Mouse (Mus musculus) testis, adult 2 months (tissue): ENCODE measurements around the gene Mfsd4b5. TPM values are rescaled to one million over a fixed set of nuclear protein-coding genes. Genes with fewer than 3 reads are reported as not detected.

ENCODE experiments used
- H3K27ac ChIP-seq: fragments of 200-500 bp; 2 replicates; pipeline ENCODE4 v1.5.1; 2012; ENCODE audit warnings: low read depth, low read length; ENCODE audit not compliant: control insufficient read depth, insufficient read depth
- H3K27me3 ChIP-seq: fragments of 200-500 bp; 2 replicates; pipeline ENCODE4 v1.6.1; 2012; ENCODE audit warnings: mild to moderate bottlenecking, low read length, moderate library complexity; ENCODE audit not compliant: control insufficient read depth, insufficient read depth
- H3K36me3 ChIP-seq: fragments of 200-500 bp; 2 replicates; pipeline ENCODE4 v1.6.1; 2012; ENCODE audit warnings: mild to moderate bottlenecking, low read length; ENCODE audit not compliant: control insufficient read depth, insufficient read depth
- H3K4me1 ChIP-seq: fragments of 200-500 bp; 2 replicates; pipeline ENCODE4 v1.6.1; 2012; ENCODE audit warnings: low read length; ENCODE audit not compliant: control insufficient read depth, insufficient read depth
- H3K4me3 ChIP-seq: fragments of 200-500 bp; 2 replicates; pipeline ENCODE4 v1.5.1; 2012; ENCODE audit warnings: low read depth, mild to moderate bottlenecking, low read length, moderate library complexity, mixed read lengths; ENCODE audit not compliant: control insufficient read depth
- CTCF ChIP-seq: fragments of 200-500 bp; IDR thresholded peaks from 2 replicates; pipeline ENCODE4 v1.5.1; 2012; ENCODE audit warnings: low read depth, mild to moderate bottlenecking, inconsistent platforms, low read length, moderate library complexity; ENCODE audit not compliant: control insufficient read depth, insufficient read depth, insufficient replicate concordance
- POLR2A ChIP-seq: fragments of 200-500 bp; IDR thresholded peaks from 2 replicates; pipeline ENCODE4 v1.6.1; 2012; ENCODE audit warnings: low read depth, mild to moderate bottlenecking, inconsistent platforms, low read length, moderate library complexity; ENCODE audit not compliant: control insufficient read depth
- polyA plus RNA-seq: library from polyadenylated mRNA; depleted of rRNA; stranded (reverse); fragments of >200 nt; gene quantifications from 2 replicates; pipeline ENCODE4 v1.2.3, GENCODE M21; 2012

Mfsd4b5 gene
- polyA plus RNA-seq, 1 experiment, result 0.04 TPM

GRCm38 (mm10) chr10:39967512-39967911 is 18.9 kb downstream of the Mfsd4b5 start:
- no peak for TF ChIP-seq POLR2A
- TF ChIP-seq CTCF, result no peak
- H3K36me3 ChIP-seq, result no peaks in the 10 kb centered on the region
- H3K4me1 ChIP-seq, result no peaks in the 10 kb centered on the region
- H3K27me3 ChIP-seq, result no peaks in the 10 kb centered on the region
- no peak overlapping the region for H3K4me3 ChIP-seq
- H3K27ac ChIP-seq, result no peak overlapping the region

- H3K36me3 ChIP-seq, result no peaks in the 10 kb centered on the region
- no peak overlapping the region for H3K4me3 ChIP-seq
- peaks cover 11% of the 10 kb centered on the region for H3K4me1 ChIP-seq
- no peak overlapping the region for H3K27ac ChIP-seq
- no peaks in the 10 kb centered on the region for H3K27me3 ChIP-seq
- TF ChIP-seq CTCF (no peak), POLR2A (no peak)
Observed at GRCm38 (mm10) chr10:39961906-39962305, 24.5 kb downstream of the Mfsd4b5 start.

GRCm38 (mm10) chr10:39960441-39960822 is 26.0 kb downstream of the Mfsd4b5 start:
- TF ChIP-seq POLR2A (no peak), CTCF (no peak)
- Histone ChIP-seq H3K36me3 (no peaks in the 10 kb centered on the region), H3K4me1 (peaks cover 11% of the 10 kb centered on the region), H3K27ac (no peak overlapping the region), H3K27me3 (no peaks in the 10 kb centered on the region), H3K4me3 (peak overlapping the region; percentile 85)

GRCm38 (mm10) chr10:39959761-39960440 is 26.5 kb downstream of the Mfsd4b5 start, which contains the start of gene Mfsd4b3:
Mfsd4b3 (minus strand) TSS chr10:39960153.
- peaks cover 11% of the 10 kb centered on the region for H3K4me1 ChIP-seq
- H3K27ac ChIP-seq, result peak within 1 kb of the TSS; percentile 75
- TF ChIP-seq POLR2A, result peak; percentile 33; the same call in 1 of the 2 replicates
- peak; percentile 58; the same call in 1 of the 2 replicates for TF ChIP-seq CTCF

GRCm38 (mm10) chr10:39958266-39958665 is 28.2 kb downstream of the Mfsd4b5 start:
- Histone ChIP-seq H3K27ac (no peak overlapping the region), H3K27me3 (no peaks in the 10 kb centered on the region), H3K4me3 (no peak overlapping the region), H3K4me1 (peaks cover 11% of the 10 kb centered on the region), H3K36me3 (no peaks in the 10 kb centered on the region)
- no peak for TF ChIP-seq CTCF
- TF ChIP-seq POLR2A, result no peak

More at GRCm38 (mm10) chr10:39959761-39960440, 26.5 kb downstream of the Mfsd4b5 start, which contains the start of gene Mfsd4b3:
- H3K27me3 ChIP-seq, result no peaks in the 10 kb centered on the region
- H3K36me3 ChIP-seq, result no peaks in the 10 kb centered on the region
- peak within 1 kb of the TSS; percentile 85 for H3K4me3 ChIP-seq

- TF ChIP-seq CTCF, result no peak
- TF ChIP-seq POLR2A, result no peak
- no peaks in the 10 kb centered on the region for H3K27me3 ChIP-seq
- no peaks in the 10 kb centered on the region for H3K36me3 ChIP-seq
- no peak overlapping the region for H3K27ac ChIP-seq
- no peak overlapping the region for H3K4me3 ChIP-seq
- H3K4me1 ChIP-seq, result peaks cover 11% of the 10 kb centered on the region
Observed at GRCm38 (mm10) chr10:39956340-39956878, 30.0 kb downstream of the Mfsd4b5 start.

GRCm38 (mm10) chr10:39955163-39955562 is 31.3 kb downstream of the Mfsd4b5 start:
- no peak overlapping the region for H3K27ac ChIP-seq
- no peak for TF ChIP-seq CTCF
- no peak for TF ChIP-seq POLR2A
- H3K36me3 ChIP-seq, result no peaks in the 10 kb centered on the region
- peaks cover 7% of the 10 kb centered on the region for H3K4me1 ChIP-seq
- no peak overlapping the region for H3K4me3 ChIP-seq
- H3K27me3 ChIP-seq, result no peaks in the 10 kb centered on the region
